Mouse (Mus musculus): Measurements from ENCODE around the gene Unc13d. TPM values are rescaled to one million over a fixed set of nuclear protein-coding genes. Genes with fewer than 3 reads are reported as not detected.
A peak's percentile ranks its signal among the peaks of the same experiment; 100 is the strongest.
"Not testable (repeated sequence)": the region's sequence is repeated elsewhere in the genome, so short reads cannot be mapped to it uniquely, and the experiment has no call there.

Unc13d gene
- polyA plus RNA-seq, 1 experiment, result 18.2 TPM

DNA sequence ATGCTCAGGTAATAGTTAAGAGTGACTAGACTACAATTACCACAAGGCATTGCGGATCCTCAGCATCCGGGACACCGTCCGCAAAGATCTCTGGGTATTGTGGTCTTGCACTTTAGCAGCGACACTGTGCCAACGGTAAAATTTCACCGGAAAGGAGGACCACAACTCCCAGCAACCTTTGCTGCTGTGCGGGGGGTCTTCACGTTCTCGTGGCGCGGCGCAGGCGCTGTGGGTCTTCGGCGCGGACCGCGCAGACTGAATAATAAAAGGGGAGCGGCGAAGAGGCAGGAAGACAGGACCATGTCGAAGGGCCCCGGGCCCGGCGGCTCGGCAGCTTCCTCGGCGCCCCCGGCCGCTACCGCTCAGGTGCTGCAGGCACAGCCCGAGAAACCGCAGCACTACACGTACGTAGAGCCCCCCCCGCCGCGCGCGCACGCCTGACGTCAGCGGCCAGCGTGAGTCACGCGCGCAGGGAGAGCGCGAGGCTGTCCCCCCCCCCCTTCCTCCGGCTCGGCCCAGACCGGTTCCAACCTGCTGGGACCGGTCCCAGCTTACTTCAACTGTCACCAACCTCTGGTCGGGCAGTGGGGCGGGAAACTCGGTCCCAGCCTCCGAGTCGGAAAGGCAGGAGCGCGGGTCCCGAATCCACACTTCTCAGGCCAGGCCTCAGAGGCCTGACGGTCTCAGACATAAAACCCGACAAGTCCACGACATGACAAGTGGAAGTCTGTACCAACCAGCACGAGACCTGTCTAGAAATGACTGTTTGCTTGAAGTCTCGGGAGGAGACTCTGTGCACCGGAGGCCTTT, 47.5 kb downstream of the Unc13d start, which contains the start of gene Unk:
TSS of gene Unk (plus strand) at position 235 of the 810 bp plus-strand sequence.
- Histone ChIP-seq H3K27me3 (ENCODE audit: control insufficient read depth) (no peaks in the 10 kb centered on the region), H3K36me3 (ENCODE audit: control insufficient read depth) (peaks cover 36% of the 10 kb centered on the region), H3K4me1 (ENCODE audit: control insufficient read depth) (peaks cover 52% of the 10 kb centered on the region), H3K4me3 (replicated peaks) (peak within 1 kb of the TSS; percentile 97), H3K9me3 (ENCODE audit: control insufficient read depth, low read length) (no peaks in the 10 kb centered on the region)
- TF ChIP-seq TAL1 (IDR thresholded peaks at IDR 0.05; ENCODE audit: low read length) (no peak), GATA1 (IDR thresholded peaks at IDR 0.05; ENCODE audit: low read length) (no peak)

DNA sequence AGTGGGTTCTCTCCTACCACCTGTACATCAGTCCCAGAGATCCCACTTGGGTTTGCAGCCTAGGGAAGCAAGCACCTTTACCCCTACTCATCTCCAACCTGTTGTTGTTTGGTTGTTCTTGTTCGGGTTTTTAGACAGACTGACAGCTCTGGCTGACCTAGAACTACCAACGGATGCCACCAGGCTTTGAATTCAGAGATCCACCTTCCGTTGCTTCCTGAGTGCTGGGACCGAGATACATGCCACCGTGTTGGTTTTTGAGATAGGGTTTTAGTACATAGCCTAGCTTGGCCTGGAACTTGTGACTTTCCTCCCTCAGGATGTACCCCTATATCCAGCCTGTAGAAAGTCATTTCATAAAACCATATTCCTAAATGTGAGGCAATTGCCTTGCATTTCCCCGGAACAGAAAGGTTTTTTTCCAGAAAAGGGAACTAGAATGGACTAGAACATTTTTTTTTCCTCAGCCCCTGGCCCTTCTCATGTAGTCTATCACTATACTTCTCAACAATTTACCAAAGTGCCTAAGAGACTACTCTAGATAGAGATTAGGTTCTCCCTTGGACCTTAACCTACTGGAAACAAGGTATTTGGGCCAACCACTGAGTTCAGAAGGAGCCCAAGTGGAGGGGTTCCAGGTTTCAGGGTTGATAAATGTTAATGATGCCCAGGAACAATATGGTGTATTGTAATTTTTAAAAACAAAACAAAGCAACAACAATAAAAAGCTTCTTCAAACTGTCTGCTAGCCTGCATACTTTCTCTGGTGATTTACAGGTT, 48.5 kb downstream of the Unc13d start:
- H3K27me3 ChIP-seq (ENCODE audit: control insufficient read depth), result no peaks in the 10 kb centered on the region
- H3K4me3 ChIP-seq (replicated peaks), result peak overlapping the region; percentile 97
- TF ChIP-seq GATA1 (IDR thresholded peaks at IDR 0.05; ENCODE audit: low read length) (no peak), TAL1 (IDR thresholded peaks at IDR 0.05; ENCODE audit: low read length) (no peak)
- peaks cover 28% of the 10 kb centered on the region for H3K36me3 ChIP-seq (ENCODE audit: control insufficient read depth)
- no peaks in the 10 kb centered on the region for H3K9me3 ChIP-seq (ENCODE audit: control insufficient read depth, low read length)
- peaks cover 53% of the 10 kb centered on the region for H3K4me1 ChIP-seq (ENCODE audit: control insufficient read depth)

DNA sequence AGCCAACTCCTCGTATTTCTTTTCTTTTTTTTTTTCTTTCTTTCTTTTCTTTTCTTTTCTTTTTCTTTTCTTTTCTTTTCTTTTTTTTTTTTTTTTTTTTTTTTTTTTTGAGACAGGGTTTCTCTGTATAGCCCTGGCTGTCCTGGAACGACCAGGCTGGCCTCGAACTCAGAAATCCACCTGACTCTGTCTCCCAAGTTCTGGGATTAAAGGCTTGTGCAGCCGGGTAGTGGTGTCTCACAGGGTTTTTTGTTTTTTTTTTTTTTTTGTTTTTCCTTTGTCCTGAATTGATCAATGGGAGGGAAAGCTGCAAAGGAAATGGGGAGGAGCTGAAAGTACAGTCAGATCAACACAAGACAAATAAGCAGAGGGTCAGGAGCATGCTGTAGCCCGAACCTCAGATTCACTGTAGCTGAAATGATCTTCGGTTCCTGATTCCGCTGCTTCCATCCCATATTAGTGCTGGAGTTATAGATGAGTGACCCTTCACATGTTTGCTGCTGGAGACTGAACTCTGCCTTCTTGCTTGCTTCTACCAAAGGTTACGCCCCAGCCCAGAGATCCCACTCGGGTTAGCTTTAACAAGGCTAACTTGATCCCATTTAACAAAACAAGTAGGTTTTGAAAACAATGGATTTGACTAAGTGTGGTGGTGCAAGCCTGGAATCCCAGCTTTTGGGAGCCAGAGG, 49.4 kb downstream of the Unc13d start:
- Histone ChIP-seq H3K9me3 (ENCODE audit: control insufficient read depth, low read length) (no peaks in the 10 kb centered on the region), H3K4me1 (ENCODE audit: control insufficient read depth) (peaks cover 50% of the 10 kb centered on the region), H3K36me3 (ENCODE audit: control insufficient read depth) (peaks cover 29% of the 10 kb centered on the region), H3K4me3 (replicated peaks) (no peak overlapping the region), H3K27me3 (ENCODE audit: control insufficient read depth) (no peaks in the 10 kb centered on the region)
- no peak for TF ChIP-seq TAL1 (IDR thresholded peaks at IDR 0.05; ENCODE audit: low read length)
- TF ChIP-seq GATA1 (IDR thresholded peaks at IDR 0.05; ENCODE audit: low read length), result no peak

DNA sequence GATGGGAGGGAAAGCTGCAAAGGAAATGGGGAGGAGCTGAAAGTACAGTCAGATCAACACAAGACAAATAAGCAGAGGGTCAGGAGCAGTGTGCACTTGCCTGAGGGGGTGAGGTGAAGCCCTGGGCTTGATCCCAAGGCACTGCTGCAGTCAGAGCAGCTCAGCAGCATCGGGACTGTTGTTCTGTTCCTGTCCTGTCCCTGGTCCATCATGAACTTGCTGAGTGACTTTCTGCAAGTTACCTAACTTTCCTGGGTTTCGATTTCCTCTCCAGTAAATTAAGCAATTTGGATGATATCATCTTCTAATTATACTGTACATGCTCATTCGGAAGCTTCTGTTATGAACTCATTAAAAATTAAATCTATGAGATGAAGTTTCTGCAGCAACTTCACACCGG, 50.0 kb downstream of the Unc13d start, which contains the start of gene H3f3b:
TSS of gene H3f3b (minus strand) at position 207 of the 400 bp plus-strand sequence.
- no peak for TF ChIP-seq TAL1 (IDR thresholded peaks at IDR 0.05; ENCODE audit: low read length)
- TF ChIP-seq GATA1 (IDR thresholded peaks at IDR 0.05; ENCODE audit: low read length), result no peak
- Histone ChIP-seq H3K9me3 (ENCODE audit: control insufficient read depth, low read length) (no peaks in the 10 kb centered on the region), H3K36me3 (ENCODE audit: control insufficient read depth) (peaks cover 25% of the 10 kb centered on the region), H3K27me3 (ENCODE audit: control insufficient read depth) (no peaks in the 10 kb centered on the region), H3K4me3 (replicated peaks) (no peak within 1 kb of the TSS), H3K4me1 (ENCODE audit: control insufficient read depth) (peaks cover 46% of the 10 kb centered on the region)

DNA sequence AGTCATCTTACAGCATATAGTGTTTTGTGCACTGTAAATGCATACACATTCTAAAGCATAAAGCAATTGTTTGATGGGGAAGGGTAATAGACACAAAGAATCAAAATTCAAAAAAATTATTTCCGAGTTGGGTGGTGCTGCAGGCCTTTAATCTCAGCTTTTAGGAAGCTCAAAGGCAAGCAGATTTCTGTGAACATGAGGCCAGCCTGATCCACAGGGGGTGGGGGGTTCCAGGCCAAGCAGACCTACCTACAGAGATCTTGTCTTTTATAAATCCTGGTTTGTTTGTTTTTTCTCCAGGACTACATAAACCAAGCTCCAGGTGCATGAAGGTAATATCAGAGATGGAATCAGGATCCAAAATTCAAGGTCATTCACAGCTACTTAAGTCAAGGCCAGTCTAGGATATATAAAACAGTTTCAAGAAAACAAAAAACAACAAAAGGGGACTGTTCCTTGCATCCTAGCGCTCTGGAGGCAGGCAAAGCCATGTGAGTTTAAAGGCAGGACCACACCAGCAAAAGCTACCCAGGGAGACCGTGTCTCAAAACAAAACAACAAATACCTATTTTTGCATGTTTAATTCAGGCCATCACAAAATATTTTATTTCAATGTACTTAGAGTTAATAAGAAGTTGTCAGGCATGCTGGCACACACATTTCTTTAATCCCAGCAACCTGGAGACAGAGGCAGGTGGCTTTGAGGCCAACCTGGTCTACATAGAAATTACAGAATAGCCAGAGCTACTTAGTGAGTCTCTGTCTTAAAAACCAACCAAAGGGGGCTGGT, 52.5 kb downstream of the Unc13d start:
- no peaks in the 10 kb centered on the region for H3K27me3 ChIP-seq (ENCODE audit: control insufficient read depth)
- TF ChIP-seq TAL1 (IDR thresholded peaks at IDR 0.05; ENCODE audit: low read length) (no peak), GATA1 (IDR thresholded peaks at IDR 0.05; ENCODE audit: low read length) (no peak)
- peak overlapping the region; percentile 6 for H3K4me3 ChIP-seq (replicated peaks)
- H3K4me1 ChIP-seq (ENCODE audit: control insufficient read depth), result peaks cover 37% of the 10 kb centered on the region
- no peaks in the 10 kb centered on the region for H3K9me3 ChIP-seq (ENCODE audit: control insufficient read depth, low read length)
- H3K36me3 ChIP-seq (ENCODE audit: control insufficient read depth), result peaks cover 33% of the 10 kb centered on the region

DNA sequence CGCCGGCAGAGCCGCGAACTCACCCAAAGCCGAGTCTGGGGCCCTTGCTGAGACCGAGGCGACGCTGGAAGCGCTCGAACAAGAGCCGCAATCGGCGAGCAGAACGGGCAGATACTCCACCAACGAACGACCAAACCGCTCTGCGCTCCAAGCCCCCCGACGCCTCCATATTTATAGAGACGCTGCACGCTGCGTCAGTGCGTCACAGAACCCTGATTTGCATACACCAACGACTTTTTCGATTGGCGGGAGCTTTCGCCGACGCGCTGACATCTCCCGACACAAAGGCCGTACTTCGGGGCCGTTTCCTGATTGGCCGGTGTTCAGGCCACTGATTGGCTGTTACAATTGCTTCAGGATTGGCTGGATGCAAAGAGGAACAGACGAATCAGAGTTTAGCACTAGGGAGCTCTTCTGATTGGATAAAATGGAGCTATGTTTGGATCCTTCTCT, 53.4 kb downstream of the Unc13d start:
- TF ChIP-seq TAL1 (IDR thresholded peaks at IDR 0.05; ENCODE audit: low read length) (no peak), GATA1 (IDR thresholded peaks at IDR 0.05; ENCODE audit: low read length) (no peak)
- H3K4me1 ChIP-seq (ENCODE audit: control insufficient read depth), result peaks cover 32% of the 10 kb centered on the region
- H3K36me3 ChIP-seq (ENCODE audit: control insufficient read depth), result peaks cover 37% of the 10 kb centered on the region

DNA sequence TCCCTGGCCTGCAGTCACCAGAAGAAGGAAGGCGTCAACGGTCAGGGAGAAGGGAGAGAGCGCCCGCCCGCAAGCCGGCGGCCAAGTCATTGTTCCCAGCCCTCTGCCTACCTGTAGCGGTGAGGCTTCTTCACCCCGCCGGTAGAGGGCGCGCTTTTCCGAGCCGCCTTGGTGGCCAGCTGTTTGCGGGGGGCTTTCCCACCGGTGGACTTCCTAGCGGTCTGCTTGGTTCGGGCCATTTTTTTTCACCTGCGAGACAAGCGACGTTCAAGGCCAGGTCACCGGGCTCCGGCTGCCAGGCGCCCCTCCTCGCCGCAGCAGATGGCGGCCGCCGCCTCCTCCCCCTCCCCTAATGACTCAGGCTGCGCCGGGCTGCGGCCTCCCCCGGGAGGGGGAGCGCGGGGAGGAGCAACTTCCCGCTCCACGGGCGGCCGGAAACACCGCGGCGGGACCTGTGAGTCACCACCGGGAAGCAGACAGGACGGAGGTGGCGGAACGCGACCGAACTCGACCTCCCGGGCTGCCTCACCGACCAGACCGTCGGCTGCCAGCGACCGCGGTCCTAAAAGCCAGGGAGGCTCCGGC, 53.9 kb downstream of the Unc13d start:
- Histone ChIP-seq H3K27me3 (ENCODE audit: control insufficient read depth) (no peaks in the 10 kb centered on the region), H3K9me3 (ENCODE audit: control insufficient read depth, low read length) (no peaks in the 10 kb centered on the region), H3K4me1 (ENCODE audit: control insufficient read depth) (peaks cover 26% of the 10 kb centered on the region), H3K36me3 (ENCODE audit: control insufficient read depth) (peaks cover 37% of the 10 kb centered on the region), H3K4me3 (replicated peaks) (peak overlapping the region; percentile 97)
- TF ChIP-seq GATA1 (IDR thresholded peaks at IDR 0.05; ENCODE audit: low read length), result no peak
- TF ChIP-seq TAL1 (IDR thresholded peaks at IDR 0.05; ENCODE audit: low read length), result no peak

More for the DNA sequence above, 53.4 kb downstream of the Unc13d start:
- no peaks in the 10 kb centered on the region for H3K9me3 ChIP-seq (ENCODE audit: control insufficient read depth, low read length)
- peak overlapping the region; percentile 97 for H3K4me3 ChIP-seq (replicated peaks)
- H3K27me3 ChIP-seq (ENCODE audit: control insufficient read depth), result no peaks in the 10 kb centered on the region

DNA sequence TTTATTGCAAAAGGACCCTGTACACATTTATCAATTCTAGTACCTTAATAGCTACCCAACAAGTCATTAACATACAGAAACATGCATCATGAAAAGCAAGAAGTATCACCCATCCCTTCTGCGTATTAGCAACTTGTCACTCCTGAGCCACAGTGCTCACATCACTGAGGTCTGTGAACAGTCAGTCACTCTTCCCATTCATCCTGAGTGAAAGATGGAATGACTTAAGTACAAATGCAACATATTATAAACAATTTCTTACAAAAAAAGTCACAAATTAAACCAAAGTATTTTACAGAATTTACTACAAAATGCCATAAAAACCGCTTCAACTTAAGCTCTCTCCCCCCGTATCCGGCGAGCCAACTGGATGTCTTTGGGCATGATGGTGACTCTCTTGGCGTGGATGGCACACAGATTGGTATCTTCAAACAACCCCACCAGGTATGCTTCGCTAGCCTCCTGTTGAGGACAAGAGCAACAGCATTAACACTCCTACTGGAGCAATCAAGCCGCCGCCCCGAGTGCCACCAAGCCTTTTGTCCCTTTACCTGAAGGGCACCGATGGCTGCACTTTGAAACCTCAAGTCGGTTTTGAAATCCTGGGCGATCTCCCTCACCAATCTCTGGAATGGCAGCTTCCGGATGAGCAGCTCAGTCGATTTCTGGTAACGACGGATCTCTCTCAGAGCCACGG, 54.5 kb downstream of the Unc13d start:
- not testable (repeated sequence) for H3K27me3 ChIP-seq (ENCODE audit: control insufficient read depth); H3K9me3 ChIP-seq (ENCODE audit: control insufficient read depth, low read length)
- H3K4me1 ChIP-seq (ENCODE audit: control insufficient read depth), result peaks cover 23% of the 10 kb centered on the region
- peak overlapping the region; percentile 97 for H3K4me3 ChIP-seq (replicated peaks)
- peaks cover 37% of the 10 kb centered on the region for H3K36me3 ChIP-seq (ENCODE audit: control insufficient read depth)

Measured in erythroblast, embryonic 14.5 days (primary cell).